Mouse (Mus musculus) MN1 (cell line): Measurements from ENCODE around the gene Iqub.
A peak's percentile ranks its signal among the peaks of the same experiment; 100 is the strongest.

Source experiments
- DNase-seq: peaks from one replicate; pipeline ENCODE4 v3.0.0-alpha.2; 2016; ENCODE audit warnings: low spot score

Iqub gene

DNA sequence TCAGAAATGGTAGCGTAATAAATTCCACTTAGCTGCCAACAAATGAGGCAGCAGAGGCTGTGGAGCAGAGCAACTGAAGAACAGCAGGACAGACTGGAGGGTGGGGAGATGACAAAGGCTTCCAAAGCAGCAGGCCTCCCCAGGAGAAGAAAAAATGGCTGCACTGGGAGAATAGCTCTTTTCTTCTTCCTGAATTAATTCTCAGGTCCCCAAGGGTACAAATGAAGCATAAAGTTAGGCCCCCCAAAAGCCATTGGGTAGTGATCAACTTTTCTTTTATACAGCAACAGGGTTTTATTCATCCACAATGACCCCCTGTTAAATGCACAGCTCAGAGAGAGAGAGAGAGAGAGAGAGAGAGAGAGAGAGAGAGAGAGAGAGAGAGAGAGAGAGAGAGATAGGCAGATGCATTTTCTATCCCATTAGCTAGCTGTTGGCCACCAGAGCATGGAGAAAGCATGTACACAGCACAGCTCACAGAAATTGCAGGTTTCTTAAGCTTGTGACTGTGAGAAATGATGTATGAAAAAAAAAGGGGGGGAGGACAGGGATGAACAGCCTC, 44.2 kb downstream of the Iqub start:
- no peak for DNase-seq

DNA sequence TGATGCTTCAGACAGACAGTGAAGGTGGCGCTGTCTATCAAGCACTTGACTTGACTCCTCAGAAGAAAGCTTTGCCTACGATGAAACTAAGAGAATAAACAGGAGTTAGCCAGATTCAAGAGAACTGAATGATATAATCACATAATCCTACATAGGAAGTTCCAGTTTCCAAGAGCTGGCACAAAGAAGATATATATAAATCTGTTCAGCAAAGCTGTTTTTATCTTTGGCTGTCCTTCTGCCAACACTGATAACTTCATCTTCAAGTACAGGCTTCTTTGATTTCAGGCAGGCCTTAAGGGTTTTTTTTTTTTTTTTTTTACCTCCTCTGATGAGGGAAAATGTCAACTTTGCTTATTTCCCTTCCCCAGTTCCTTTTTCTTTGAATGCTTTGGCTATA, 44.7 kb downstream of the Iqub start:
- DNase-seq: no peak

DNA sequence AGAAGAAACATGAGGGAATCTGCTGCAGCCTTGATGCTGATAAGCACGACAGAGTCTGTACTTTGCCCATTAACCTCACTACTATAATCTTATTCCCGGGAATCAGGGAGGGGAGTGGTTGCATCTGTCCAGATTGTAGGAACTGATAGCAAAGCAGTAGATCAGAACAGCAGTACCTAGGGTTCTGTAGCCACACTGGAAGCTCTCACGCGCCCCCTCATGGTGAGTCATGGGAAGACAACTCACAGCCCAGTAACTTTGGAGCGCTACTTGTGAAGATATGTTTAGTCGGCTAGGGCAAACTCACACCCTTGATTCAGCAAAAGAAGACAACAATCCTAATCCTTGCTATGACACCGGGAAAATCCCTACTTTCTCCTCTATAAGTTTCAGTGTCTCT, 58.8 kb downstream of the Iqub start:
- peak; percentile 8 for DNase-seq

DNA sequence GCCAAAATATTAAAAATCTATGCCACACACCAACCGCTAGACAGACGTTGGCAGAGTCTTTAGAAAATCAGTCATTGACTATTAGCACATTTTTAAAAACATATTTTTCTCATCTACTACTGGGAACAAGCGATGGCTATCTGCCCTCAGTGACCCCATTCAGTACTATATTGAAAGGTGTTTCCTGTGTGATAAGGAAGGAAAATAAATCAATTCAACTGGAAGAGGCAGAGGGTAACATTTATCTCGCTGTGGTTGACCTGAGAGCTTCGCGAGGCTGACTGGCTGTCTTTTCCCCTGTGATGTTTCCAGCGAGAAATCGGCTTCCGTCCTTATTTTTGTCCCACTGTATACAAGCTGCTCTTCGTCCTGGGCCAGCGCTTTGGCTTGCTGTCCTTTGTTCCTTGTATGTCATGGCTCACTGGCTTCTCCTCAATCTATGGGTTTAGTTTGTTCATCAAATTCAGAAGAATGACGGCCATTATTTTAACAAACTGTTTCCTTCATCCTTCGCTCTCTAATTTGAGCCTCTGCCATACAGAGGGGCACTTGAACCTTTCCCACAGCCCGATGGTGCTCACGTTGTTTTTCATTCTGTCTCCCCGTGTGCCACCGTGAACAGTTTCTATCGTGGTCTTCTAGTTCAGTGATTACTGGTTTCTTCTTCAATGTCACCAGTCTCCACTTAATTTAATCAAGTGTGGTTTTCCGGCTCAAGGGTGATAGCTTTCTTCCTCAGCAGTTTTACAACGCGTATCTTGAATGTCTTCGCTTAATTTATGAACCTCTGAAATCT, 63.6 kb downstream of the Iqub start:
- DNase-seq: no peak

DNA sequence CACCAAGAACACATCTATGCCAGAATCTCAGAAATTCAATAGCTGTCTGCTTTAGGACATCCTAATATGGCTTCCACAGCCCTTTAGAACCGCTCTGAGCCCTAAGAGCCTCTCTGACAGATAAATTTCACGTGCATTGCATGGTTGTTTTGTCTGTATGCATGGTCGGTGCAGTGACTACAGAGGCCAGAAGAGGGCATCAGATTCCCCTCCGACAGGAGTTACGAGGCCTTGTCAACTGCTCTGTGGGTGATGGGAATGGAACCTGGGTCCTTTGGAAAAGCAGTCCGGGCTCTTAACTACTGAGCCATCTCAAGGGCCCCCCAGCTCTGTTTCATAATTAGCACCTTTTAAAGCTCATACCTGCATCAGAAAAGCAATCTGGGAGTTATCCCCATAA, 64.6 kb downstream of the Iqub start:
- no peak for DNase-seq

DNA sequence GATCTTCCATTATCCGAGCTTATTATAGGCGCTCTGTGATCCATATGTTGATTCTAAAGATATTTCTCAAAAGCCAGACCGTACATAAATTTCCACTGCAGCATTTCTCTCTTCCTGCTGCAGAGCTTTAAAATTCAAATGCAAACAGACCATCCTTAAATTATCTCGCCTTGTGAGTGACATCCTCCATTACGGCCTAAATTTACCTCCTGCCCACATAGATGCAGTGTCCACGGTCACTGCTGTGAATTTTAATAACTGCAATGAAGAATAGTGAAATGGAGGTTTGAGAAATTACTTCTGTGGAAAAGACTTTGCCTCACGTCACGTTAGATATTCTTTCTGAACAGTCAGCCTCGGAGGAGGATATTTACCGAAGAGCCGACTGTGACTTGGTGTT, 98.8 kb downstream of the Iqub start:
- no peak for DNase-seq

DNA sequence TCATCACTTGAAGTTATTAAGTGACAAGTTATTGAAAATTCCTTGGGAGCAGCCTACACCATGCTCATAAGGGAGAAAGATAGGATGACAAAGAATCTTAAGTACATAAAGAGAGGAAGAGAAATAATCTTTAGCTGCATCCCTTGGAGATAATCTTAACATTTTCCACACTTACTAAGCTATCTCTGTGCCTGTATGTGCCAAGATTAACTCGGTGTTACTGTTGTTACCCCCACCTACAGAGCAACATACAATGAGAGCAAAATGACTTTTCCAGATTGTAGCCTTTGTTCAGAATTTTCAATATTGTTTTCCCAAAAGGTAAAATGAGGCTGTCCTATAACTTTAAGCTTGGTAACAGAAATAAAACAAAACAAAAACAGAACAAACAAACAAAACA, 99.4 kb downstream of the Iqub start:
- DNase-seq: no peak

DNA sequence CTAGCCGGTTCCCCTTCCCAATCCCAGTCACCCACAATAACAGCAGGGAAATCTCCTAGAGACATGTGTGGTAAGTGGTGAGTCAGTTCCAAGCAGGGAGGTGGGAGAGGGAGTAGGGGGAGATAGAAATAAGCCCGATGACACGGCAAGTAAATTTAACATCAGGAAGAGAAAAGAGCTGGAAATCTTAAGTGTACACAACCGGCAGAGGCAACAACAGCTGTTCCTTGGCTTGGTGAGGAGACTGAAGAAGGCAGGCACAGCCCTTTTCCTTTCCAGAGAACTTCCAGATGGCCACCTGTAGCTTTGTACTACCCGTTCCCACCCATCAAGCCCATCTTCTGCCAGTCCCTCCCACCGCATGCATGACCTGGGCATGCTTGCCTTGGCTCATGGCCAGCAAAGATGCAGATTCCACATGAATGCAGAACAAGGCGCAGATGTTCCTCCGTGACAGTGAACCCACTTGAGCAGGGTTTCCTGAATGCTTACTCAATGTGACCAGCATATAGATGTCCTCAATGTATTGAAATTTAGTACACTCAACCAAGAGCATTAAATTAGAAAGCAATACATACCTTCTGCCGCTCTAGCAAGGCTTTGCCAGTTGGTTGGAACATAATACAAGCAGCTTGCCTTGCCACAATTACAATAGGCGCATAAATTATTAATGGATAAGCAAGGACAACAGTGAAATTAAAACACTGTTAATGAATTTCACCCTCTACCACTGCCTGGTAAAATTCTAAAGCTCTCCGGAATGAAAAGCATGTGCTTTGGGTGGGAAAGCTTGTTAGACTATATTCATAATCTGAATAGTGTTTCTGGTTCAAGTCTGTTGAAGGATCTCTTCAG, 106.1 kb downstream of the Iqub start:
- DNase-seq: no peak

DNA sequence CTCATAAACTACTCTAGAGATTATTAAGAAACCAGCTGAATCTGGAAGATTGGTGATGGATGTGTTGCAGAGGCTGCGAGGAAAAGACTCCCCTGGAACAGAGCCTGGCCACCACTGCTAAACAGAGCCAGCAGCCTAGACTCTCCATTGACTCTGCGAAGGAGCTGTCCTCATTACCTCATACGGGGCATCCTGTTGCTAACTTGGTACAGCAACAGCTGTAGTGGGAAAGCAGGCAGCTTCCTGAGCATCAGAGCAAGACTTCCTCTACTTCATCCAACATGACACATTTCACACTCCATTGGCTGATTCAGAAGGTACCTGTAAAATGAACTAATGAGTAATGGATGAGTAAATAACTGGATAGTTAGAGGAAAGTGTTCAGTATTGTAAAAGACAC, 107.1 kb downstream of the Iqub start:
- no peak for DNase-seq

DNA sequence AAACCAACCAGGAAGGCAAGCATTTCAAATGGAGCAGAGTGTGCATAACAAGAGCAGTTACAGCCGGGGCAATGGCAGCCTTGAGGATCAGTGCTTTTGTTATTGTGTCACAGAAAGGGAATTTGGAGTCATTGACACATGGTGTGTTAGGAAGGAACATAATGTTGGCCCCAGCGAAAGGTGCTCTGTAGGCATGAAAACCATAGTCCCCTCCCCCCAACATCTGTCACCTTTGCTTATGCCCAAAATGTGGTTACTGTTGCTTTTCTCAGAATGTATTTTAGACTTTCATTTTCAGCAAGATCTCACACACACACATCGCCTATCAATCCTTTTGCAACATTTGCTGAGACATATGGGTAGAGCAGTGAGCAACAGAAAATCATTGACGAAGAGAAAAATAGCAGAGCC, 117.6 kb downstream of the Iqub start:
- DNase-seq: no peak
